Mouse (Mus musculus): ENCODE measurements around the gene Foxd1.

Foxd1 gene

DNA sequence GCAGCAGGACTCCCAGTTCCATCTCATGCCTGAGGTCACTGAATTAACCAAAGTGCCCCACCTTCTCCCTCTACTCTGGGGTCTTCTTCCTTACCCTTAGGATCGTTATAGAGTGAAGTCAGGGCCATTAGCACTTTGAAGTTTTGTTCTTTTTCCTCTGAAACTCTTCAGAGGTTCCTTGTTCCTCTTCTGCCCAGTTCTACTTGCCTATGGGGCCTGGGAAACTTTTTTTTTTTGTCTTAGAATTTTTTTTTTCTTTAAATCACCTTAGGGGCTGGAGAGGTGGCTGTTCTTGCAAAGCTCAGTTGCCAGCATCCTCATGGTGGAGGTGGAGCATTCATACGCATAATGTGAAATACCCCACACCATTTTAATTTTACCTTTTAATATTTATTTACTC, 31.8 kb downstream of the Foxd1 start:
- DNase-seq (ENCODE audit: low read depth, low spot score), result no peak

DNA sequence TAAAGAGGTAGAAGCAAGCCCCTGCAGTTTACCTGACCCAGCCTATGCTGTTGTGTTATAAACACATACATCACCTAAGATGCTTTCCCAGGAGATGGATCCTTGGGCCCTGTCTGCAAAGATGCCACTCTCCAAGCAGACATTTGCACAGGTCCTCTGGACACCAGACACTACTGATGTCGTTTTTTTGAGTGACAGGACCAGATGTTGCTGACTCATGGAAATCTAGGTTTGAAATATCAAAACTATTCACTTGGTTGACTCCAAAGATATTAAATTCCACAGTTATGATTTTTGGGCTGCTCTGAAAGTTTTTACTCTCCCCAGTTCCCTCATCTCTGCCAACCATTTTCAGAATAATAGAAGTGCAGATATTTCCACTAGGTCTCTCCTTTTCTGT, 35.0 kb downstream of the Foxd1 start:
- no peak for DNase-seq (ENCODE audit: low read depth, low spot score)

GRCm38 (mm10) chr13:98390363-98390762, 36.3 kb downstream of the Foxd1 start:
- no peak for DNase-seq (ENCODE audit: low read depth, low spot score)

GRCm38 (mm10) chr13:98390771-98391634, 37.0 kb downstream of the Foxd1 start:
- DNase-seq (ENCODE audit: low read depth, low spot score), result peak; percentile 57

DNA sequence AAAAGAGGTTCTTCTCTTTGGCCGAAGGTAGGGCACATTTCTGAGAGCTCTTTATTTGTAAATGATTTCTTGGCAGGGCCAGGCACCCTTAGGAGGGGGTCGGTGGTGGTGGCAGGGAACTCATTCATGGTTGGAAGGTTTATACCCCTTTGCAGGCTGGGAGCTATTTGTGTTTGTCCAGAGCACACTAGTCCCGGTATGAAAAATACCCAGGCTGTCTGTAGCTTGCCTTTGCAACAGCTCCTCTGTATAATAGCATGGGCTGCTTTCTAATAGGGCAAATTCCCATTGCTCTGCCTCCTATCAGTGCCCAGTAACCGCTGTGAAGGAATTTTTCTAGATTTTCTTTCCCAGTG, 37.6 kb downstream of the Foxd1 start:
- no peak for DNase-seq (ENCODE audit: low read depth, low spot score)

DNA sequence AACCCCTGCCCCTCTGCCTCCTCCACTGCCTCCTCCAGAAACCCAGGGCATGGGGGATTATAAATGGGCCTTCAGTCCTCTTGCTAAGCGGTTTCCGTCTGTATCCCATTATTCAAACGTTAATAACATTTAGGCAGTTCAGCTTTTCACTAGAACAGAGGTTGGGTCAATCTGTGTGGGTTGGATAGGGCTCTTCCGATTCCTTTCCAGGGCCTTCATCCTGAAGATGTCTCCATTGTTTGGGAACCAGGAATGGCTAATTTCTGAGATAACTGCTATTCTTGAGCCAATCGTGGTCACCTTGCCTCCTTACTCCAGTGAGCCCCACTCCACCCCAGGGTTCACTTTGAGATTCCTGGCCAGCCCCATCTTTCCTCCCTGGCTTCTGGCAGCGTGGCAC, 38.0 kb downstream of the Foxd1 start:
- no peak for DNase-seq (ENCODE audit: low read depth, low spot score)

DNA sequence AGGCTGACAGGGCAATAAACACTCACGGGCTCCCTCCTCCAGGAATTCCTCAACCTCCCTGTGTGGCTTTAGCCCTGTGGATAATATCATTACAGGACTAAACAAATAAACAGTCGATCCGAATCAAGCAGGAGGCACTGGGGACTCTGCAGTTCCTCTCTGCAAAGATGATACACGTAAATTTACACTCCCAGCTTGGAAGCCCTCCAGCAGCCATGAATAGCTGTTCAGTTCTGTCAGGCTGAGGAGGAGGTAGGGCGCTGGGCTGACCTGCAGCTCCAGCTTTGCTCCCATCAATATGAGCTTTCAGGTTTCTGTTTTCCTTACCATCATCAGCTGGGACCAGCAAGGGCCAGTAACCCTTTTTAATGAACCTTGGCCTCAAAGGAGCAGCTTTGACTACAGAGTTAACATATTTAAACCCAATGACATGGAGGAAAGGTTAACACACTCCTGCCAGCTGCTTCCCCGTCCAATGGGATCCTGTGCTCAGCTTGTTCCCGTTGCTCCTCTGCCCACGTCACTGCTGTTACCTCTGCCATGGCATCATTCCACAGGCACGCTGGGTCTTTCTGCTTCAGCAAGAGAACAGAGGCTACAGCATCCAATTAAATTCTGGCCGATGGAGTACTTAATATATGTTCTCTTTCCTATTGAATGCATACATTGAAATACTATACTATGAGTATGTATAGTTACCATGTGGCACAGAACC, 39.5 kb downstream of the Foxd1 start:
- DNase-seq (ENCODE audit: low read depth, low spot score), result no peak

Data from R1 (cell line).